Mouse (Mus musculus) heart, embryonic 11.5 days (tissue): ENCODE measurements around the gene Slc19a3. TPM values are rescaled to one million over a fixed set of nuclear protein-coding genes. Genes with fewer than 3 reads are reported as not detected.
A peak's percentile ranks its signal among the peaks of the same experiment; 100 is the strongest.

Source experiments
- ATAC-seq: fragments of 200-750 bp; cut with Nextera tagmentation; replicated peaks from 2 replicates; pipeline ENCODE4 v1.8.0; 2017; ENCODE audit warnings: moderate library complexity; ENCODE audit not compliant: insufficient number of reproducible peaks, low FRiP score, low TSS enrichment
- H3K27ac ChIP-seq: fragments of 300-500 bp; sonication (generic); 2 replicates; pipeline ENCODE4 v1.5.1; 2014; ENCODE audit warnings: mild to moderate bottlenecking, low read depth, low read length
- H3K27me3 ChIP-seq: fragments of 300-500 bp; sonication (generic); 2 replicates; pipeline ENCODE4 v1.6.1; 2014; ENCODE audit warnings: mild to moderate bottlenecking, low read length, mixed read lengths; ENCODE audit not compliant: control insufficient read depth, insufficient read depth
- H3K36me3 ChIP-seq: fragments of 300-500 bp; sonication (generic); 2 replicates; pipeline ENCODE4 v1.6.1; 2014; ENCODE audit warnings: mild to moderate bottlenecking, low read length, moderate library complexity, mixed read lengths; ENCODE audit not compliant: control insufficient read depth, insufficient read depth
- H3K4me1 ChIP-seq: fragments of 300-500 bp; sonication (generic); 2 replicates; pipeline ENCODE4 v1.6.1; 2014; ENCODE audit warnings: low read length; ENCODE audit not compliant: control insufficient read depth, insufficient read depth
- H3K4me2 ChIP-seq: fragments of 300-500 bp; sonication (generic); 2 replicates; pipeline ENCODE4 v1.6.1; 2014; ENCODE audit warnings: mild to moderate bottlenecking, moderate library complexity
- H3K4me3 ChIP-seq: fragments of 300-500 bp; sonication (generic); 2 replicates; pipeline ENCODE4 v1.5.1; 2014; ENCODE audit warnings: low read depth, low read length
- H3K9ac ChIP-seq: fragments of 300-500 bp; sonication (generic); 2 replicates; pipeline ENCODE4 v1.6.1; 2014; ENCODE audit warnings: mild to moderate bottlenecking, low read depth, low read length, moderate library complexity
- H3K9me3 ChIP-seq: fragments of 300-500 bp; sonication (generic); replicated peaks from 2 replicates; pipeline ENCODE4 v1.6.1; 2016; ENCODE audit warnings: low read length; ENCODE audit not compliant: control insufficient read depth
- WGBS: fragments of 180-500 bp; shearing (Covaris S2); extraction: QIAGEN DNeasy Blood & Tissue Kit; methylation state at CpG from one replicate; pipeline ENCODE4 v1.1.7; 2014; ENCODE audit not compliant: insufficient replicate concordance; 5-methylcytosine and 5-hydroxymethylcytosine counted together
- polyA plus RNA-seq: library from polyadenylated mRNA; unstranded; fragments of >200 nt; fragmentation: Nextera tagmentation; extraction: Ambion mirVana; gene quantifications from 2 replicates; pipeline ENCODE4 v1.2.1, GENCODE M21; 2014

The Slc19a3 gene
- polyA plus RNA-seq, 1 experiment from 2014 or later: 1.7 TPM

DNA sequence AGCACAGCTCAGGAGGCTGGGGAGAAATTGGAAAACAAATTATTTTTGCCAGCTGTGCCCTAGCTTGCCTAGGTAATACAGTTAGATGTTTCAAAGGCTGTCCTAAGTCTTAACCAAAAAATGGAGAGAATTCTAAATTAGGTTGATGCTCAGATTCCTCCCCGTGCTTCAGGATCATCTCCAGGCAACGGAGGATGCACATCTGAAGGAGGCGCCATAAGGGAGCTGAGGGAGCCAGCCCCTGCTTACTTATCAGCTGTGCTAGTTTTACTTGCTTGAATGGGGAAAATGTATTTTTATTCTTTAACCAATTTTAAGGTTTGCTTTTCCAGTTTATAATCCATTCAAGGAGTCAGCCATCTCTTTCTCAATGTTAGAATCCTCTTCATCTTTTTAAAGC lies 44.3 kb downstream of the Slc19a3 start:
- Histone ChIP-seq H3K27me3 (no peaks in the 10 kb centered on the region; the same call in 1 of the 2 replicates), H3K9me3 (no peaks in the 10 kb centered on the region), H3K4me3 (no peak overlapping the region), H3K27ac (no peak overlapping the region), H3K4me2 (no peak overlapping the region), H3K9ac (no peak overlapping the region), H3K4me1 (no peaks in the 10 kb centered on the region), H3K36me3 (no peaks in the 10 kb centered on the region)
- no peak for ATAC-seq
- WGBS: 74% methylated on average over 3 of the region's 3 CpGs

GRCm38 (mm10) chr1:82992093-82992492 lies 46.2 kb downstream of the Slc19a3 start:
- Histone ChIP-seq H3K27ac (no peak overlapping the region), H3K9me3 (no peaks in the 10 kb centered on the region), H3K9ac (no peak overlapping the region), H3K4me3 (no peak overlapping the region), H3K4me1 (no peaks in the 10 kb centered on the region), H3K4me2 (no peak overlapping the region), H3K27me3 (no peaks in the 10 kb centered on the region; the same call in 1 of the 2 replicates), H3K36me3 (no peaks in the 10 kb centered on the region)
- ATAC-seq: no peak
- 86% methylated on average over 6 of the region's 6 CpGs for WGBS

DNA sequence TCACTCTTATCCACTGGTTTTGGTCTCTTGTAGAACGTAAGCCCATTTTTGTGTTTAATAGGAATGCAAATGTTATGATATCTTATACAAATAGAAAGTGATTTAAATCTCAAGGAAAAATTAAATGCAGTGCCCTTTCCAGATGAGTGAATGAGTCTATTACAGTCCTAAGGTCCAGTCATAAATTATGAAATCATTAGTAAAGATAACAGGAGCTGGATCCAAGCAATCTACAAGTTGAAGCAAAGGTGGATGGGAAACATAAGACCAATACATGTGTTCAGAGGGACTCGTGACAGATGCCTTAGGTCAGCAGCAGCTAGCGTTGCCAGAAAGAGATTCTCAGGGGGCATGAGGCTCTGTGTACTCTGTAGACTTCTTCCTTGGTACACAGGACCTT lies 46.7 kb downstream of the Slc19a3 start:
- Histone ChIP-seq H3K4me3 (no peak overlapping the region), H3K4me1 (no peaks in the 10 kb centered on the region), H3K27ac (no peak overlapping the region), H3K27me3 (no peaks in the 10 kb centered on the region; the same call in 1 of the 2 replicates), H3K9me3 (no peaks in the 10 kb centered on the region), H3K4me2 (no peak overlapping the region), H3K9ac (no peak overlapping the region), H3K36me3 (no peaks in the 10 kb centered on the region)
- WGBS: 82% methylated on average over 3 of the region's 3 CpGs
- no peak for ATAC-seq

GRCm38 (mm10) chr1:82991062-82991461 lies 47.2 kb downstream of the Slc19a3 start:
- Histone ChIP-seq H3K4me1 (no peaks in the 10 kb centered on the region), H3K9ac (no peak overlapping the region), H3K4me2 (no peak overlapping the region), H3K9me3 (no peaks in the 10 kb centered on the region), H3K27ac (no peak overlapping the region), H3K27me3 (no peaks in the 10 kb centered on the region; the same call in 1 of the 2 replicates), H3K4me3 (no peak overlapping the region), H3K36me3 (no peaks in the 10 kb centered on the region)
- ATAC-seq: no peak
- 63% methylated on average over 4 of the region's 4 CpGs for WGBS

DNA sequence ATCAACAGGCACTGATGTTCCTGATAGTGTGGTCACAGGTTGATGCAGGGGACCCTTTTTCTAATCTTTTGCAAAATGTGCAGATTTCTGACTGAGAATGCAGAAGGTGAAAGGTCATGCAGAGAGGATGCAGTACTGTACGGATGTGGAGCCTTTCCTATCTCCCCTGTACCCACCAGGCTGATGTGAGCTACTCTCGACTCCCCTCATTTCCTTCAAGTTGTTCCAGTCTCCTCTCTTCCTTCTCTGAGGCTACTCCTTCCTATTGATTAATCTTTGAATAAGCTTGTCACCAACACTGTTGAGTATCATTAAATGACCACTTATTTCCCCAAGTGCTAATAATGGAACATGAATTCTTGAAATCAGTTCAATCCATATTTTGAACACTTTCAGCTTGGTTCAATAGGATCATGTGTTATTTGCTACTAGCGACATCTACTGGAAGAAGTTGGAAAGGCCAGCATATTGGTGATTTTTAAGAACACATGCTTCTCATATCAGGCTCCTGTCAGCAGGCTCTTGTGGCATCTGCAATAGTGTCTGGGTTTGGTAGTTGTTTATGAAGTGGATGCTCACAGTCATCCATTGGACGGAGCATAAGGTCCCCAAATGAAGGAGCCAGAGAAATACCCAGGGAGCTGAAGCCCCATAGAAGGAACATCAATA lies 50.6 kb downstream of the Slc19a3 start:
- peaks cover 3% of the 10 kb centered on the region; the same call in 1 of the 2 replicates for H3K9me3 ChIP-seq
- H3K27me3 ChIP-seq: no peaks in the 10 kb centered on the region; the same call in 1 of the 2 replicates
- H3K4me2 ChIP-seq: no peak overlapping the region
- no peak overlapping the region for H3K9ac ChIP-seq
- no peak overlapping the region for H3K27ac ChIP-seq
- no peak for ATAC-seq
- WGBS: 19% methylated on average over 4 of the region's 4 CpGs
- no peak overlapping the region for H3K4me3 ChIP-seq
- no peaks in the 10 kb centered on the region for H3K36me3 ChIP-seq
- no peaks in the 10 kb centered on the region for H3K4me1 ChIP-seq

DNA sequence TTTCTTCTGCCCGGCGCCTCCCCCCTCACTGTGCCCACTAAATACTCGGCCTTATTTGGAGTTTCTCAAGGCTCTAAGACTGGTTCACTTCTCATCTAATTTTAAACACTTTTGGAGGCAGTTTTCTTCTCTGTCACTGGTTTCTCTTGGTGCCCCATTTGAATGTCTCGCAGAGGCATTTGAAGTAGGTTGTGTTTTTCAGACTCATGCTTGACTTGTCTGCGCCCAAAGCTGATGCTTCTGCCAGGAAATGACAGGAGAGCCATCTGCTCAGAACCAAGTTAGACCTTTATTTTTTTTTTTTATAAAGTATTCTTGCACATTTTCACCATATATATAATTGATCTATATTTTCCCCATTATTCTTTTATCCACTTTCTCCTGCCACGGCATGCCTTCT lies 51.5 kb downstream of the Slc19a3 start:
- Histone ChIP-seq H3K36me3 (no peaks in the 10 kb centered on the region), H3K27ac (no peak overlapping the region), H3K4me3 (no peak overlapping the region), H3K4me1 (no peaks in the 10 kb centered on the region), H3K9ac (no peak overlapping the region), H3K9me3 (peaks cover 3% of the 10 kb centered on the region; the same call in 1 of the 2 replicates), H3K27me3 (no peaks in the 10 kb centered on the region; the same call in 1 of the 2 replicates), H3K4me2 (no peak overlapping the region)
- ATAC-seq: no peak
- 80% methylated on average over 6 of the region's 6 CpGs for WGBS

DNA sequence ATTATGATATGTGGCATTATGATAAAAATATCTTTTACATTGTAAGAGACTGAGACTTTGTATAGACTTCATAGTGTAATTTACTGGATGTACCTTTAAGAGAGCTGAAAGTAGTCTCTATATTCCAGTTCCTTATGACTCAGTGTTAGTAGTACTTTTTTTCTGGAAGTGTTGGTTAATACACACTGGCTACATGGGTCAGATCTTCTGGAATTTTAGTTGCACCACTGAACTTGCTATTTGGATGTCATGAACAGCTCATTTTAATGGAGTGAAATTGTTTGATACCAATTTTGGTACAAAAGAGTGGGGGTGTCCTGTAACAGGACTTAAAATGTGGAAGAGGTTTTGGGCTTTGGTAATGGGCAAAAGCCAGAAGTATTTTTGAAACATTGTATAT lies 60.4 kb downstream of the Slc19a3 start:
- Histone ChIP-seq H3K4me3 (no peak overlapping the region), H3K27me3 (no peaks in the 10 kb centered on the region), H3K4me1 (peaks cover 12% of the 10 kb centered on the region), H3K9me3 (no peaks in the 10 kb centered on the region), H3K4me2 (no peak overlapping the region), H3K36me3 (no peaks in the 10 kb centered on the region), H3K27ac (no peak overlapping the region), H3K9ac (no peak overlapping the region)
- no peak for ATAC-seq

DNA sequence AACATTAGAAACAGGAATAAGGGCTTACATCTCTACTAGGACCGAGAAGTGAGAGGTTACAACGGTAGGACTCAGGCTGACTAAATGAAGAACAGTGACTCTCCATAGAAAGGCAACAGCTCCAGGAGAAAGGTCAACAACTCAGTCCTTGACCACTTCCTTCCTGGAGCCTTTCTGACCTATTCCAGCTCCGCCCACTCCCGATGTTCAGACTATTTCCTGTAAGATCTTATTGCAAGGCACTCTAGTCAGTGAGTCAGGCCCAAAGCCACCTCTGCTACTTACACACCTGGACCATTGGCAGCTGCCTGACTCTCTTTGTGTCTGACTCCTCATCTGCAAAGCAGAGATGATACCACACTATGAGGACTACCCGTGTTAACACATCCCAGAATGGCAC lies 62.5 kb downstream of the Slc19a3 start:
- Histone ChIP-seq H3K9me3 (no peaks in the 10 kb centered on the region), H3K4me1 (peaks cover 27% of the 10 kb centered on the region), H3K27ac (no peak overlapping the region), H3K4me3 (no peak overlapping the region), H3K27me3 (no peaks in the 10 kb centered on the region), H3K4me2 (no peak overlapping the region), H3K9ac (no peak overlapping the region), H3K36me3 (no peaks in the 10 kb centered on the region)
- no peak for ATAC-seq
- WGBS: 71% methylated on average over 5 of the region's 5 CpGs

GRCm38 (mm10) chr1:82974342-82974741 lies 63.9 kb downstream of the Slc19a3 start:
- 57% methylated on average over 9 of the region's 9 CpGs for WGBS
- Histone ChIP-seq H3K4me3 (no peak overlapping the region), H3K27ac (peak overlapping the region; percentile 70)

More at GRCm38 (mm10) chr1:82974342-82974741, 63.9 kb downstream of the Slc19a3 start:
- H3K27me3 ChIP-seq: no peaks in the 10 kb centered on the region
- H3K36me3 ChIP-seq: no peaks in the 10 kb centered on the region
- peaks cover 27% of the 10 kb centered on the region for H3K4me1 ChIP-seq
- H3K9ac ChIP-seq: no peak overlapping the region
- peak overlapping the region; percentile 34 for H3K4me2 ChIP-seq
- no peaks in the 10 kb centered on the region for H3K9me3 ChIP-seq
- peak; percentile 86 for ATAC-seq
